Mouse (Mus musculus) heart, embryonic 15.5 days (tissue): ENCODE measurements at regions not wholly inside any gene's neighbourhood (a gene's known extent, or its start where the extent isn't known, plus 50 kb on each side); places are given as distances from the start of the nearest gene placed in this dataset.

Source experiments
- ATAC-seq: fragments of 200-750 bp; cut with Nextera tagmentation; replicated peaks from 2 replicates; pipeline ENCODE4 v1.8.0; 2017; ENCODE audit warnings: low read depth, moderate TSS enrichment; ENCODE audit not compliant: insufficient number of reproducible peaks, insufficient read depth, low FRiP score
- H3K27ac ChIP-seq: fragments of 300-500 bp; sonication (generic); 2 replicates; pipeline ENCODE4 v1.5.1; 2015; ENCODE audit warnings: mild to moderate bottlenecking, inconsistent platforms
- H3K27me3 ChIP-seq: fragments of 300-500 bp; sonication (generic); 2 replicates; pipeline ENCODE4 v1.6.1; 2015; ENCODE audit warnings: inconsistent platforms
- H3K36me3 ChIP-seq: fragments of 300-500 bp; sonication (generic); 2 replicates; pipeline ENCODE4 v1.6.1; 2015; ENCODE audit warnings: mild to moderate bottlenecking, inconsistent platforms
- H3K4me1 ChIP-seq: fragments of 300-500 bp; sonication (generic); replicated peaks from 2 replicates; pipeline ENCODE4 v1.6.1; 2015; ENCODE audit warnings: inconsistent platforms
- H3K4me2 ChIP-seq: fragments of 300-500 bp; sonication (generic); 2 replicates; pipeline ENCODE4 v1.6.1; 2015; ENCODE audit warnings: inconsistent platforms, mild to moderate bottlenecking, moderate library complexity
- H3K4me3 ChIP-seq: fragments of 300-500 bp; sonication (generic); 2 replicates; pipeline ENCODE4 v1.5.1; 2015; ENCODE audit warnings: mild to moderate bottlenecking, inconsistent platforms
- H3K9ac ChIP-seq: fragments of 300-500 bp; sonication (generic); 2 replicates; pipeline ENCODE4 v1.6.1; 2015; ENCODE audit warnings: mild to moderate bottlenecking, inconsistent platforms
- H3K9me3 ChIP-seq: fragments of 300-500 bp; sonication (generic); replicated peaks from 2 replicates; pipeline ENCODE4 v1.6.1; 2016; ENCODE audit warnings: inconsistent platforms
- WGBS: fragments of 180-500 bp; shearing (Covaris S2); methylation state at CpG from one replicate; pipeline ENCODE4 v1.1.7; 2015; ENCODE audit warnings: mixed read lengths; 5-methylcytosine and 5-hydroxymethylcytosine counted together

- H3K4me2 ChIP-seq = no peak overlapping the region
- H3K9me3 ChIP-seq = no peaks in the 10 kb centered on the region
- H3K27me3 ChIP-seq = no peaks in the 10 kb centered on the region
- no peak for ATAC-seq
- H3K36me3 ChIP-seq = no peaks in the 10 kb centered on the region
- no peaks in the 10 kb centered on the region for H3K4me1 ChIP-seq
- H3K9ac ChIP-seq = no peak overlapping the region
- WGBS = 73% methylated on average over 9 of the region's 9 CpGs
- no peak overlapping the region for H3K27ac ChIP-seq
- no peak overlapping the region for H3K4me3 ChIP-seq
Measured at GRCm38 (mm10) chr13:103683169-103683568, 91.2 kb downstream of the Srek1 start.

GRCm38 (mm10) chr13:103680740-103681139 lies 93.7 kb downstream of the Srek1 start:
- Histone ChIP-seq H3K4me1 (0 out of 2 replicates have a peak, but pooled peaks cover 3% of the 10 kb centered on the region), H3K36me3 (no peaks in the 10 kb centered on the region), H3K27ac (no peak overlapping the region), H3K9ac (no peak overlapping the region), H3K27me3 (no peaks in the 10 kb centered on the region), H3K9me3 (no peaks in the 10 kb centered on the region), H3K4me3 (no peak overlapping the region), H3K4me2 (no peak overlapping the region)
- WGBS = 87% methylated on average over 4 of the region's 4 CpGs
- ATAC-seq = no peak

GRCm38 (mm10) chr13:103680052-103680451 lies 94.4 kb downstream of the Srek1 start:
- no peaks in the 10 kb centered on the region for H3K27me3 ChIP-seq
- no peak for ATAC-seq
- no peaks in the 10 kb centered on the region for H3K9me3 ChIP-seq
- H3K36me3 ChIP-seq = no peaks in the 10 kb centered on the region
- H3K9ac ChIP-seq = no peak overlapping the region
- 79% methylated on average over 7 of the region's 7 CpGs for WGBS
- H3K27ac ChIP-seq = no peak overlapping the region
- H3K4me3 ChIP-seq = no peak overlapping the region
- 0 out of 2 replicates have a peak, but pooled peaks cover 3% of the 10 kb centered on the region for H3K4me1 ChIP-seq
- no peak overlapping the region for H3K4me2 ChIP-seq

- WGBS = 59% methylated on average over 13 of the region's 13 CpGs
- Histone ChIP-seq H3K4me1 (0 out of 2 replicates have a peak, but pooled peaks cover 3% of the 10 kb centered on the region), H3K4me2 (no peak overlapping the region), H3K9ac (no peak overlapping the region), H3K36me3 (no peaks in the 10 kb centered on the region), H3K9me3 (no peaks in the 10 kb centered on the region), H3K27me3 (no peaks in the 10 kb centered on the region), H3K4me3 (no peak overlapping the region), H3K27ac (no peak overlapping the region)
- no peak for ATAC-seq
Measured at GRCm38 (mm10) chr13:103676831-103677230, 97.6 kb downstream of the Srek1 start.

GRCm38 (mm10) chr13:103676221-103676620 lies 98.2 kb downstream of the Srek1 start:
- Histone ChIP-seq H3K4me1 (0 out of 2 replicates have a peak, but pooled peaks cover 3% of the 10 kb centered on the region), H3K4me2 (no peak overlapping the region), H3K27me3 (no peaks in the 10 kb centered on the region), H3K4me3 (no peak overlapping the region), H3K9me3 (no peaks in the 10 kb centered on the region), H3K9ac (no peak overlapping the region), H3K36me3 (no peaks in the 10 kb centered on the region), H3K27ac (no peak overlapping the region)
- WGBS = 80% methylated on average over 5 of the region's 5 CpGs
- no peak for ATAC-seq

GRCm38 (mm10) chr13:103670611-103671010 lies 103.8 kb downstream of the Srek1 start:
- no peak overlapping the region for H3K4me2 ChIP-seq
- H3K27ac ChIP-seq = no peak overlapping the region
- no peak overlapping the region for H3K4me3 ChIP-seq
- H3K36me3 ChIP-seq = no peaks in the 10 kb centered on the region
- H3K9me3 ChIP-seq = no peaks in the 10 kb centered on the region
- ATAC-seq = no peak
- H3K4me1 ChIP-seq = no peaks in the 10 kb centered on the region
- H3K9ac ChIP-seq = no peak overlapping the region
- no peaks in the 10 kb centered on the region for H3K27me3 ChIP-seq

GRCm38 (mm10) chr13:103669856-103670255 lies 104.6 kb downstream of the Srek1 start:
- Histone ChIP-seq H3K27me3 (no peaks in the 10 kb centered on the region), H3K9me3 (no peaks in the 10 kb centered on the region), H3K4me2 (no peak overlapping the region), H3K27ac (no peak overlapping the region), H3K9ac (no peak overlapping the region), H3K4me1 (no peaks in the 10 kb centered on the region), H3K36me3 (no peaks in the 10 kb centered on the region), H3K4me3 (no peak overlapping the region)
- no peak for ATAC-seq
- WGBS = 85% methylated on average over 4 of the region's 4 CpGs

GRCm38 (mm10) chr13:103667749-103668148 lies 106.7 kb downstream of the Srek1 start:
- H3K36me3 ChIP-seq = no peaks in the 10 kb centered on the region
- H3K9me3 ChIP-seq = no peaks in the 10 kb centered on the region
- H3K4me2 ChIP-seq = no peak overlapping the region
- no peaks in the 10 kb centered on the region for H3K4me1 ChIP-seq
- WGBS = 68% methylated on average over 2 of the region's 2 CpGs
- no peak overlapping the region for H3K4me3 ChIP-seq
- H3K27ac ChIP-seq = no peak overlapping the region
- H3K27me3 ChIP-seq = no peaks in the 10 kb centered on the region
- no peak overlapping the region for H3K9ac ChIP-seq
- no peak for ATAC-seq

GRCm38 (mm10) chr13:103660248-103660996 lies 114.0 kb downstream of the Srek1 start:
- no peaks in the 10 kb centered on the region for H3K36me3 ChIP-seq
- H3K4me1 ChIP-seq = no peaks in the 10 kb centered on the region
- no peak overlapping the region for H3K27ac ChIP-seq
- H3K9me3 ChIP-seq = no peaks in the 10 kb centered on the region
- no peak overlapping the region for H3K9ac ChIP-seq
- no peak overlapping the region for H3K4me2 ChIP-seq
- whole genome bisulfite sequencing = 54% methylated on average over 11 of the region's 11 CpGs
- no peak overlapping the region for H3K4me3 ChIP-seq
- no peak for ATAC-seq
- no peaks in the 10 kb centered on the region for H3K27me3 ChIP-seq

GRCm38 (mm10) chr13:103655966-103656365 lies 118.4 kb downstream of the Srek1 start:
- no peak for ATAC-seq
- Histone ChIP-seq H3K27me3 (no peaks in the 10 kb centered on the region), H3K9ac (no peak overlapping the region), H3K27ac (no peak overlapping the region), H3K4me1 (no peaks in the 10 kb centered on the region), H3K9me3 (no peaks in the 10 kb centered on the region), H3K4me2 (no peak overlapping the region), H3K36me3 (no peaks in the 10 kb centered on the region), H3K4me3 (no peak overlapping the region)
- WGBS = 84% methylated on average over 2 of the region's 2 CpGs

- no peak for ATAC-seq
Measured at GRCm38 (mm10) chr13:103653216-103653615, 121.2 kb downstream of the Srek1 start.

GRCm38 (mm10) chr13:103649383-103649782 lies 125.0 kb downstream of the Srek1 start:
- Histone ChIP-seq H3K4me2 (no peak overlapping the region), H3K4me3 (no peak overlapping the region), H3K27me3 (no peaks in the 10 kb centered on the region), H3K36me3 (no peaks in the 10 kb centered on the region), H3K27ac (no peak overlapping the region), H3K9ac (no peak overlapping the region), H3K9me3 (no peaks in the 10 kb centered on the region), H3K4me1 (no peaks in the 10 kb centered on the region)
- ATAC-seq = no peak
- 76% methylated on average over 3 of the region's 3 CpGs for WGBS

More at GRCm38 (mm10) chr13:103653216-103653615, 121.2 kb downstream of the Srek1 start:
- Histone ChIP-seq H3K36me3 (no peaks in the 10 kb centered on the region), H3K4me2 (no peak overlapping the region), H3K4me3 (no peak overlapping the region), H3K27ac (no peak overlapping the region), H3K9me3 (no peaks in the 10 kb centered on the region), H3K27me3 (no peaks in the 10 kb centered on the region), H3K9ac (no peak overlapping the region), H3K4me1 (no peaks in the 10 kb centered on the region)
- 76% methylated on average over 4 of the region's 4 CpGs for WGBS
